Mouse (Mus musculus): ENCODE measurements around the gene Map4. TPM values are rescaled to one million over a fixed set of nuclear protein-coding genes. Genes with fewer than 3 reads are reported as not detected.

Map4 gene
- polyA plus RNA-seq, 1 experiment from 2014 or later: 117 TPM

- no peak overlapping the region for H3K27ac ChIP-seq (replicated peaks)
- no peak for ATAC-seq (replicated peaks)
Observed at GRCm38 (mm10) chr9:110021463-110021862, 90.2 kb downstream of the Map4 start.

GRCm38 (mm10) chr9:110022151-110022550 is 90.9 kb downstream of the Map4 start:
- H3K9ac ChIP-seq (replicated peaks): no peak overlapping the region
- H3K36me3 ChIP-seq: no peaks in the 10 kb centered on the region
- H3K9me3 ChIP-seq: no peaks in the 10 kb centered on the region
- 95% methylated on average over 2 of the region's 2 CpGs for WGBS
- H3K4me2 ChIP-seq (replicated peaks): no peak overlapping the region
- H3K4me3 ChIP-seq: no peak overlapping the region
- no peaks in the 10 kb centered on the region for H3K4me1 ChIP-seq
- no peak overlapping the region for H3K27ac ChIP-seq (replicated peaks)
- no peak for ATAC-seq (replicated peaks)
- H3K27me3 ChIP-seq: no peaks in the 10 kb centered on the region

More at GRCm38 (mm10) chr9:110021463-110021862, 90.2 kb downstream of the Map4 start:
- H3K27me3 ChIP-seq: no peaks in the 10 kb centered on the region
- H3K4me1 ChIP-seq: no peaks in the 10 kb centered on the region
- WGBS: 100% methylated on average over 1 of the region's 1 CpGs
- no peak overlapping the region for H3K9ac ChIP-seq (replicated peaks)
- H3K9me3 ChIP-seq: no peaks in the 10 kb centered on the region
- H3K36me3 ChIP-seq: no peaks in the 10 kb centered on the region
- H3K4me2 ChIP-seq (replicated peaks): no peak overlapping the region
- no peak overlapping the region for H3K4me3 ChIP-seq

GRCm38 (mm10) chr9:110035091-110035490 is 103.8 kb downstream of the Map4 start:
- 76% methylated on average over 4 of the region's 4 CpGs for WGBS
- Histone ChIP-seq H3K4me1 (no peaks in the 10 kb centered on the region), H3K9me3 (no peaks in the 10 kb centered on the region), H3K36me3 (peaks cover 22% of the 10 kb centered on the region; the same call in 1 of the 2 replicates), H3K4me2 (replicated peaks) (no peak overlapping the region), H3K9ac (replicated peaks) (no peak overlapping the region), H3K27me3 (no peaks in the 10 kb centered on the region), H3K4me3 (no peak overlapping the region), H3K27ac (replicated peaks) (no peak overlapping the region)
- ATAC-seq (replicated peaks): no peak

GRCm38 (mm10) chr9:110037895-110038294 is 106.6 kb downstream of the Map4 start:
- Histone ChIP-seq H3K4me3 (no peak overlapping the region), H3K27ac (replicated peaks) (no peak overlapping the region), H3K9me3 (no peaks in the 10 kb centered on the region), H3K4me1 (no peaks in the 10 kb centered on the region), H3K4me2 (replicated peaks) (no peak overlapping the region), H3K9ac (replicated peaks) (no peak overlapping the region), H3K36me3 (peaks cover 22% of the 10 kb centered on the region; the same call in 1 of the 2 replicates), H3K27me3 (no peaks in the 10 kb centered on the region)
- no peak for ATAC-seq (replicated peaks)
- 77% methylated on average over 8 of the region's 8 CpGs for WGBS

GRCm38 (mm10) chr9:110038485-110038884 is 107.2 kb downstream of the Map4 start:
- no peak overlapping the region for H3K4me3 ChIP-seq
- WGBS: 91% methylated on average over 2 of the region's 2 CpGs
- H3K4me1 ChIP-seq: no peaks in the 10 kb centered on the region

GRCm38 (mm10) chr9:110044373-110044772 is 113.1 kb downstream of the Map4 start:
- Histone ChIP-seq H3K9me3 (no peaks in the 10 kb centered on the region), H3K36me3 (no peaks in the 10 kb centered on the region), H3K27ac (replicated peaks) (no peak overlapping the region), H3K9ac (replicated peaks) (no peak overlapping the region), H3K27me3 (no peaks in the 10 kb centered on the region), H3K4me1 (peaks cover 8% of the 10 kb centered on the region; the same call in 1 of the 2 replicates), H3K4me3 (no peak overlapping the region), H3K4me2 (replicated peaks) (no peak overlapping the region)
- WGBS: 93% methylated on average over 4 of the region's 4 CpGs
- ATAC-seq (replicated peaks): no peak

More at GRCm38 (mm10) chr9:110038485-110038884, 107.2 kb downstream of the Map4 start:
- no peak for ATAC-seq (replicated peaks)
- no peak overlapping the region for H3K9ac ChIP-seq (replicated peaks)
- H3K9me3 ChIP-seq: no peaks in the 10 kb centered on the region
- H3K27me3 ChIP-seq: no peaks in the 10 kb centered on the region
- peaks cover 22% of the 10 kb centered on the region; the same call in 1 of the 2 replicates for H3K36me3 ChIP-seq
- H3K4me2 ChIP-seq (replicated peaks): no peak overlapping the region
- H3K27ac ChIP-seq (replicated peaks): no peak overlapping the region

- no peak for ATAC-seq (replicated peaks)
- H3K27me3 ChIP-seq: no peaks in the 10 kb centered on the region
- H3K9me3 ChIP-seq: no peaks in the 10 kb centered on the region
- no peak overlapping the region for H3K27ac ChIP-seq (replicated peaks)
- no peaks in the 10 kb centered on the region for H3K36me3 ChIP-seq
- no peak overlapping the region for H3K9ac ChIP-seq (replicated peaks)
- peaks cover 9% of the 10 kb centered on the region for H3K4me1 ChIP-seq
- H3K4me2 ChIP-seq (replicated peaks): no peak overlapping the region
- no peak overlapping the region for H3K4me3 ChIP-seq
Observed at GRCm38 (mm10) chr9:110045763-110046377, 114.6 kb downstream of the Map4 start.

- ATAC-seq (replicated peaks): no peak
Observed at GRCm38 (mm10) chr9:110047260-110047659, 116.0 kb downstream of the Map4 start.

GRCm38 (mm10) chr9:110047857-110048256 is 116.6 kb downstream of the Map4 start:
- 11% methylated on average over 3 of the region's 3 CpGs for WGBS

More at GRCm38 (mm10) chr9:110047260-110047659, 116.0 kb downstream of the Map4 start:
- no peak overlapping the region for H3K9ac ChIP-seq (replicated peaks)
- H3K9me3 ChIP-seq: no peaks in the 10 kb centered on the region
- H3K4me1 ChIP-seq: peaks cover 23% of the 10 kb centered on the region
- H3K27ac ChIP-seq (replicated peaks): no peak overlapping the region
- no peak overlapping the region for H3K4me2 ChIP-seq (replicated peaks)
- no peaks in the 10 kb centered on the region for H3K27me3 ChIP-seq
- no peak overlapping the region for H3K4me3 ChIP-seq
- H3K36me3 ChIP-seq: no peaks in the 10 kb centered on the region

GRCm38 (mm10) chr9:110051184-110051583 is 119.9 kb downstream of the Map4 start:
- no peak for ATAC-seq (replicated peaks)

More at GRCm38 (mm10) chr9:110047857-110048256, 116.6 kb downstream of the Map4 start:
- no peak overlapping the region for H3K27ac ChIP-seq (replicated peaks)
- H3K27me3 ChIP-seq: no peaks in the 10 kb centered on the region
- no peaks in the 10 kb centered on the region for H3K9me3 ChIP-seq
- H3K9ac ChIP-seq (replicated peaks): no peak overlapping the region
- H3K36me3 ChIP-seq: no peaks in the 10 kb centered on the region
- no peak overlapping the region for H3K4me3 ChIP-seq
- H3K4me1 ChIP-seq: peaks cover 29% of the 10 kb centered on the region
- ATAC-seq (replicated peaks): no peak
- H3K4me2 ChIP-seq (replicated peaks): no peak overlapping the region

GRCm38 (mm10) chr9:110051869-110052661 is 120.8 kb downstream of the Map4 start:
- no peaks in the 10 kb centered on the region for H3K9me3 ChIP-seq
- peaks cover 60% of the 10 kb centered on the region for H3K4me1 ChIP-seq
- 5% methylated on average over 23 of the region's 23 CpGs for WGBS
- H3K27ac ChIP-seq (replicated peaks): peak overlapping the region; percentile 87
- no peaks in the 10 kb centered on the region for H3K27me3 ChIP-seq
- H3K4me3 ChIP-seq: peak overlapping the region; percentile 45
- no peaks in the 10 kb centered on the region for H3K36me3 ChIP-seq
- peak overlapping the region; percentile 57 for H3K4me2 ChIP-seq (replicated peaks)
- H3K9ac ChIP-seq (replicated peaks): peak overlapping the region; percentile 62
- ATAC-seq (replicated peaks): peak; percentile 42; the same call in 1 of the 2 replicates

More at GRCm38 (mm10) chr9:110051184-110051583, 119.9 kb downstream of the Map4 start:
- H3K9me3 ChIP-seq: no peaks in the 10 kb centered on the region
- H3K9ac ChIP-seq (replicated peaks): peak overlapping the region; percentile 62; the same call in 1 of the 2 replicates
- no peaks in the 10 kb centered on the region for H3K27me3 ChIP-seq
- no peaks in the 10 kb centered on the region for H3K36me3 ChIP-seq
- peak overlapping the region; percentile 57; the same call in 1 of the 2 replicates for H3K4me2 ChIP-seq (replicated peaks)
- no peak overlapping the region; the same call in 1 of the 2 replicates for H3K4me3 ChIP-seq
- H3K4me1 ChIP-seq: peaks cover 57% of the 10 kb centered on the region
- peak overlapping the region; percentile 87 for H3K27ac ChIP-seq (replicated peaks)

- Histone ChIP-seq H3K9me3 (no peaks in the 10 kb centered on the region), H3K27ac (replicated peaks) (peak overlapping the region; percentile 87), H3K4me3 (peak overlapping the region; percentile 45), H3K9ac (replicated peaks) (peak overlapping the region; percentile 62), H3K27me3 (no peaks in the 10 kb centered on the region), H3K36me3 (no peaks in the 10 kb centered on the region), H3K4me1 (peaks cover 56% of the 10 kb centered on the region), H3K4me2 (replicated peaks) (peak overlapping the region; percentile 57)
- ATAC-seq (replicated peaks): no peak
- 50% methylated on average over 4 of the region's 4 CpGs for WGBS
Observed at GRCm38 (mm10) chr9:110052951-110053304, 121.7 kb downstream of the Map4 start.
